Mouse (Mus musculus) heart, postnatal 10 days (tissue): ENCODE measurements at regions not wholly inside any gene's neighbourhood (a gene's known extent, or its start where the extent isn't known, plus 50 kb on each side); places are given as distances from the start of the nearest gene placed in this dataset.

Experiments
- DNase-seq, 2 experiments: peaks; one replicate each; pipeline ENCODE4 v3.0.0; 2021
- intact Hi-C: fragments of 180-260 bp; cut with DNase I; formaldehyde crosslinking; loops from one replicate; pipeline ENCODE4 v1.15.1; 2025

DNA sequence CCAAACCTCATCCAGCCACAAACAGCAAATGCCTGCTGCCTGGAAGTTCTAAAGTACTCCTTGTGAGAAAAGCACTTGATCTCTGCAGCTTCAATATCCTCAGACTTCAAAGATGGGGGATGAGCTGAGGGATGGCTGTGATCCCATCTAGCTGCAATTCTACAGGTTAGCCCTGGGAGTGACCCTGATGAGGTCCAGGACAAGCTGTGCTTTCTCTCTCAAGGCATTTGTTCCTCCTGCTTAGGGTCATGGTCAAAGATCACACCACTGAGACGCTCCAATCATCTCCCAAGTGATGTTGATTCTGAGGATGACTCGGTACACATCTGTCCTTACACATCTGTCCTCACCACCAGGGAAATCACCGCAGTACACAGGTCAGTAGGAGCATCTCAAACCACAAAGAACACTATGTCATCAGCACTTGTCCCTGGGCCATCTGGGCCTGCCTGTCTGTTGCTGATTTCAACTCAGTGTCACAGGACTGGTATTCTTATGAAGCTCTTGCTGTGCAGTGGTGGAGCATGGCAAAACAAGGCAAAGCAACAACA is 327.6 kb upstream of the Meis1 start:
- no peak for DNase-seq
- intact Hi-C loops: no loop called here

DNA sequence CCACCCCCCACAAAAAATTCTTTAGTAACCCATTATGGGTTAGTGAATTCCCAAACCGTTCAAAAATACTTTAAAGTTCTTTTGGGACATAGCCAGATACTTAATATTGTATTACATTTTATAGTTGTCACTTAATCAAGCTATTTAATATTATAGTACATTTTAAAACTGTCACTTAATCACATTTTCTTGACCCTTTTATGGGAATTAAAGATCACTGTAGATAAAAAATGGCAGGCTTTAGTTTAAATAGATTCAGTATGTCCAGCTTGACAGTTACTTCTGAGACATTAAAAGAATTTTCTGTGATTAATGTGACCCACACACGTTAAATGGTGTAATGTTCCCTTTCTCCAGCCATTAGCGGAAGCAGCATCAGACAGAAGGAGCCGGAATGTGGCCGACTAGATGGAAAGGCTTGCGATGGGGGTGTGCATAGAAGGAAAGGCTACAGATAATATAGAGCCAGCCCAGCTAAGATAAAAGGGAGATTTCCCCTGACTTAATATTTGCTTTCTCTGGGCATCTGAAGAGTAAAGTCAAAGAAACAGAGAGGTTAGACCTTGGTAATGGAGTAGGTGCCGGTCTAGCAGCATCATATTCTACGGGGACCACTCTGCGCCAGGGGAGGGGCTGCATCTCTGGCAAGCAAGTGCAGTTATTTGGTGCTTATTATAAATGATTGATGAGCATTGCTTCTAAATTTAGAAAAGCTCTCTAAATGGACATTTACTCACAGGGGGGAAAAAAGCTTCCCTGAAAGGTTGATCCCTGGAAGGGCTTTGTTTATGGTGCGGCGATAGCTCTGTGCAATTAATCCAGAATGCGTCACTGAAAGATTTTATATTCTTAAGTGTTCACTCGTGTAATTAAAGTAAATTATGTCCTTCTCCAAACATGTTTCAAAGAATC is 331.8 kb upstream of the Meis1 start:
- no peak for DNase-seq
- intact Hi-C loops: no loop called here

DNA sequence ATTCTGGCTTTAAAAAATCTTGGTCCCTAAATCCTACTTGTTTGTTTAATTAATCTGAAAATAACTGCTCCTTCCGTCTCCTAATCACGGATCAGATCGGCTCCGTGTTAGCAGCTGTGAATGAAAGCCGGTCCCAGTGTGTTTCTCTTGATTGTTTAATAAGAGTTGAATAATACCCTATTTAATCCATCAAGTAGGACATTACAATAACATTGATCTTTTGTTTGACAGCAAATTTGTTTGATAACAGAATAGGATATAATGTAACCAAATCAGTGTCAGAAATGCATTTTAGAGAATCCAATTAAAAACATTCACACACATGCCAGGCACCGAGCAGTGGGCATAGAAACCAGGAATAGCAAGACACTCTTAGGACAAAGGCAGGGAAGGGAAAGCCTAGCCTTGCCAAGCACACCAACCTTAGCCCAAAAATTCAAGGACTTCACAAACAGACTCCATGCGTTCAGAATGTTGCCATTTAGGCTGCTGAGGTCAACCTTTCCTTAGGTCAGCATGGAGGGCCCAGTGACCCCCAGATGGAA is 332.5 kb upstream of the Meis1 start:
- no peak for DNase-seq
- intact Hi-C loops: no loop called here

DNA sequence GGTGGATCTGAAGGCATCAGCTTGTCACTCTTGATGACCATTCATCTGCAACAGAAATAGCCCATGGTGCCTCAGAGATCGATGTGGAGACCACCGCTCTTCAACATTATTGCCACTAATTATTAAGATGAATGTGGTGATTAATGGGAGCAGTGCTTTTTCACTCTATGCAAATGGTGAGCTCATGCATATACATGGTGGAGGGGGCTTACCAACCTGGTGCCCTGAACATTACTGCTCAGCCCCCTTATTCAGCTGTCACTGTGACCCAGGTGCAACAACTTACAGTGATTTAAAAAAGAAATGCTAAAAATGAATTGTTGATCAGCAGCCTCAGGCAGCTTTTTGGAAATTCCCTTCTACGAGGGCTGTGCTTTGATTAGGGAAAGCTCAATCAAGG is 334.9 kb upstream of the Meis1 start:
- DNase-seq: no peak
- intact Hi-C loops: no loop called here

DNA sequence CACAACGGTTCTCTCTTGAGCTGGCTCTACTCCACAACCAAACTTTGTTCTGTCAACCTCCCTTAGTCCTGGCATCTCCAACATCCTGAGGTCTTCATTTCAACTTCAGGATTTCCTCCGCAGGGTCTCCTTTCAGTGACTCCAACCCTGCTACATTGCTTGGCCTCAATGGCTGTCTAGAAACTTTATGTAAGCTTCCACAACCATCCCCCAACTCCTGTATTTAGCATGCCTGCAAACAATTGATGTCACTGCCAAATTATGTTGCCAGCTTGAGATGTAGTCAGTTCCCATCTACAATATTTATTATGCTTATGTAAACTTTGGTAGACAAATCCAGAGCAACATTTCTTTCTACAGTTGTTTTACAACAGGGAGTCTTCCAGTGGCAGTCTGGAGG is 336.4 kb upstream of the Meis1 start:
- DNase-seq: no peak
- intact Hi-C loops: no loop called here

DNA sequence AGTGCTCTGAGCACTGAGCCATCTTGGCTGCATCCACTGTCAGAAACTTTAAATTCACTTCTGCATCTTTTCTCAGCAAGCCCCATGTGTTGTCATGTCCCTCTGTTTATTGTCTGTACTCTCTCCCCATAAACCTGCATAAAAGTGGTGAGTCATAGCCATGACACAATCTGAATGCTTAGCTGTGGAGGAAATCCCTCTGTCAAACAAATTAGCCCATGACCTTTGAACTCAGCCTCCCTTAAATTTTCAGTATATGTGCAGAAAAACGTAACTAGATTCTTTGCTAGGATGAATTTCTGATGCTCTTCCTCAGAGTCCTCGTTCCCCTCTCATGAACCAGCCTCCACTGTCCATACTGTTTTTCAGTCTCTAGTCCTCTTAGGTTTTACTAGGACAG is 337.4 kb upstream of the Meis1 start:
- no peak for DNase-seq
- intact Hi-C loops: no loop called here

DNA sequence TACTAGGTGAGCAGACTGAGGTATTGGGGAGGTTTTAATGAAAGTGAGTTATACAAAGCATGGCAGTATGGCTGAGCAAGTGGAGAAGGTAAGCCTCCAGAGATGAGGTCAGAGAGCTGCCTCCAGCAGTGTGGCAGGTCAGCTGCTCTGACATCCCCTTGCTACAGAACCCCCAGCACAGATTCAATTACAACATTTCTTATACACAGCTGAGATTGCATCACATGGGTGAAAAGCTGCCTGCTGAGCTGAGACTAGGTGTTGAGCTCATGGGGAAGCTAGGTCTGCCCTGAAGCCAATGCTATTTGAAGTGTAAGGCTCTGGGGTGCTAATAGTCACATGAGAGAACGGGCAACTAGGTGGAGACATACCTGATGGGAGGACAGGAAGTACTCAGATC is 350.4 kb upstream of the Meis1 start:
- no peak for DNase-seq
- intact Hi-C loops: no loop called here

DNA sequence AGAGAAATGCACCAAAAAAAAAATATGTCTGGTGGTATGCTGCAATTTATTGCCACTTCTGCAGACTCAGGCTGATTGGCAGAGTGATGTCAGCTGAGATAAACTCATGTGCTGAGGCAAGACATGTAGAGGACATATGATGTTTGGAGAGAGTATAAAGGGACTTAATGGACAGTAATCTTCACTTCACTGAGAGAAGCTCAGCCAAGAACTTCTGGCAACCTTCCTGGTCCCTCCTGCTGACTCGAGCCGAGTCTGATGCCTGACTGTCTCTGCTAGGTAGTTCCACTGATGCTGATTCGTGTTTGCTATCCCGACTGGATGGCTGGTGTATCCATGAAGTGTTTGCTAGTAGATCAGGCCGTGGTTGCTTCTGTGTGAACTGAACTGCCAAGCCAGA is 354.7 kb upstream of the Meis1 start:
- DNase-seq: peak; percentile 7 to 16
- intact Hi-C loops: no loop called here

DNA sequence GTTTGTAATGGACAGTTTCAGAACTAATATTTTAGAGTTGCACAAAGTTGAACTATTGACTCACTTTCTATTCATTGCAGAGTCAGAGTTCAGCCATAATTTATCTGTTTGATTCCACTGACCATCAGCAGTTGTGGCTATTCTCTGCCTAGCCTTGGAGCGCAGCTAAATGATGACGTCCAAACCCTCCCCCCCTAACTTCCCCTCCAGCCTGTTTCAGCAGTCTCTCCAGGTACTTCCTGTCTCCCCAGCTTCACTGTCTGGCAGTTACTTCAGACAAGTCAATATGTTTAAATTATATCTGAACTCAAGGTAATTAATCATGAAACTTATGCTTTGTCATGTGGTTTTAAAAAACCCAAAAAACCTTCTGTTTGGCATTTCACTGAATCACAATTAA is 362.1 kb upstream of the Meis1 start:
- intact Hi-C loops: no loop called here
- DNase-seq: no peak

DNA sequence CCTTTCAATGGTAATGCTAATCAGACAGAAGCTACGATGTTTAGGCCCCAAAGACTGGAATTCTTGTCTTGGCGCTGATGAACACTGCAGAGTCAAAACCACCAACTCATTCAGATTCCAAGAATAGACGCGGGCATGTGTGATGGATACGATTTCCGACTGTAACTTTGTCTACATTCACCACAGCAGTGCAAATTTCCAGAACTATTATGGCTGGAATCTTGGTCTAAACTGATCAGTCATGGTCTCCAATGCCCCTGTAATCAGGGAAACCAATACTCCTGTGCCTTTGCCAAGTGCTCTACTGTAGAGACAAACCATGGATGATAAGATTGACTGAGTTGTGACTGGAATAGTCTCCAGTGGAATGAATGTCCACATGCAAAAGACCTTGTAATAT is 370.4 kb upstream of the Meis1 start:
- no peak for DNase-seq
- intact Hi-C loops: no loop called here

DNA sequence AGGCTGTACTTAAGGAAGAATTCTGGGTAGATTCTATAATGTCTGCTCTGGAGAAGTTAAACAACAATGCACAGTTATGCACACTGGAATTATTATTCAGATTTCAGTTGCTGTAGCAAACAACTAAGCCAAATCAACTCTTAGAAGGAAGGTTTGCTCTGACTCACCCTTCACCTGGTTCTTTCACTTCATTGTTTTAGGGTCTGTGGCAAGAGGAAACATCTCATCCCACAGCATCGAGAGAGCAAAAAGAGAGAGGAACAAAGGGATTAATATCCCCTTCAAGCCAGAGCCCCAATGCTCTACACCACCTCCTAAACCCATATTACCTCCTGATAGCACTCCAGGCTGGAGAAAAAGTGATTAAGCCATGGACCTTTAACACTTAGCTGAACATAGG is 373.4 kb upstream of the Meis1 start:
- intact Hi-C loops: no loop called here
- no peak for DNase-seq

DNA sequence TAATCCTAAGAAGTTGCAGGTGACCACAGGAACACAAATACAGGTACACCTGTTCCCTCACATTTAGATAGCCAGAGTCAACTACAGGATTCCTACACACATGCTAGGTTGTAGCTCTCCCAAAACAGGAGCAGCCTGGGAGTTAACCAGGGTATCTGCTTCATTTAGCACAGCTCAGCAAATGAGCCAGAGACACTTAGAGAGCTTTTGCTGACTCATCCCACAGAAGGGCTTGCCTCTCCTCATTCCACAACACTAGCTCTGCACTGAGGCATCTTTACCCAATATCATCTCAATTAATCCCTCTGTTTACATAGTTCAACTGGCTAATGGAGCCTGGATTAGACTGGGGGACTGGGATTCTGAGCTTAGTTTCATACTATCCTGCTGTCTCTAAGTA is 375.6 kb upstream of the Meis1 start:
- DNase-seq: no peak
- intact Hi-C loops: no loop called here

DNA sequence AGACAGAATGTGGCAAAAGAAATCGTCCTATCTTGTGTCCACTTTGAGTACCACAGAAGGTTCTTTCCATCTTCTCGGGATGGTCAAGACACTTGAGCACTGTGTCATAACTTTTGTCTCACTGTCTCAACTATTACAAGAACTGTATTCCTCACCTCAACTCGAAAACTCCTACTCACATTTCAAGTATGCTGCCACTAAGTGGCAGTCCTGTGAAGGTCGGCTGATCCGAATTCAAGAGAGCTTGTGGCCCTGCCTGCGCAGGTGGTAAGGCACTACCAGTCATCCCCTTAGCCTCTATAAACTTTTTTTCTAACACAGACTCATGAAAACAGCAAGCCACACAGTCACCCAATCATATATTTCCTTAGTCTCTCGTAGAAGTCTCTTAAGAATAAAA is 381.6 kb upstream of the Meis1 start:
- intact Hi-C loops: no loop called here
- no peak for DNase-seq

DNA sequence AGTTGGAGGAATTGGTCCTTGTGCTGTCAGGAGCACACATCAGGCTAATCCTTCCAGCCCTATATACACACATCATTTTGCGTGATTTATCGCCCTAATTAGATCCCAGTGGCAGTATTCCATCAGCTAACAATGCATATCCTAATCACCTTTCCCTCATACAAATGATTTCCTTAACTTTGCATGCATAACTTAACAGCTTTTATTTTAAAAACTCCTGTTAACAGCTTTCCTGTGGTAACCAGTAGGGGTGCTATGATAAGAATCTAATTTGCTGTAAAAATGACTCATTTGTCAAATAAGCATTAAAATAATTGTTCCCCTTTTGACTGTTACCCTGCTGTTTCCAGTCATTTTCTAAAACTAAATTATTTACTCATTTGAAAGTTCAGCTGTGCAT is 401.4 kb upstream of the Meis1 start:
- no peak for DNase-seq
- intact Hi-C loops: no loop called here

DNA sequence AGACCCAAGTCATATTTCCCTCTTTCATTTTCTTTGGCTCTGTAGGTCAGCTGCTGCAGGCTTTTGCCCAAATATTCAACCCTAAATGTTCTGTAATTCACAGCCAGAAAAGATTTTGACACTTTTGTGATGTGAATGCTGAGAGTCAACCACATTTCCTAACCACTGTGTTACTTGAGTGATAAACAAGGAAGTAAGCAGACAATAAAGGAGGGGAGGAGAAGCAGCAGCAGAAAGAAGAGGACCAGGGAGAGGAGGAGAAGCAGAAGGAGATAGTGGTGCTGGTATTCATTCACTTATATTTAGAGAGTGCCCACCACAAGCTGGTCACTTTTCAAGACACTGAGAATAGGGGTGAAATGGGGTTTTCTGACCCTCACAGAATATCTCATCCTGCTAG is 404.5 kb upstream of the Meis1 start:
- intact Hi-C loops: no loop called here
- no peak for DNase-seq

DNA sequence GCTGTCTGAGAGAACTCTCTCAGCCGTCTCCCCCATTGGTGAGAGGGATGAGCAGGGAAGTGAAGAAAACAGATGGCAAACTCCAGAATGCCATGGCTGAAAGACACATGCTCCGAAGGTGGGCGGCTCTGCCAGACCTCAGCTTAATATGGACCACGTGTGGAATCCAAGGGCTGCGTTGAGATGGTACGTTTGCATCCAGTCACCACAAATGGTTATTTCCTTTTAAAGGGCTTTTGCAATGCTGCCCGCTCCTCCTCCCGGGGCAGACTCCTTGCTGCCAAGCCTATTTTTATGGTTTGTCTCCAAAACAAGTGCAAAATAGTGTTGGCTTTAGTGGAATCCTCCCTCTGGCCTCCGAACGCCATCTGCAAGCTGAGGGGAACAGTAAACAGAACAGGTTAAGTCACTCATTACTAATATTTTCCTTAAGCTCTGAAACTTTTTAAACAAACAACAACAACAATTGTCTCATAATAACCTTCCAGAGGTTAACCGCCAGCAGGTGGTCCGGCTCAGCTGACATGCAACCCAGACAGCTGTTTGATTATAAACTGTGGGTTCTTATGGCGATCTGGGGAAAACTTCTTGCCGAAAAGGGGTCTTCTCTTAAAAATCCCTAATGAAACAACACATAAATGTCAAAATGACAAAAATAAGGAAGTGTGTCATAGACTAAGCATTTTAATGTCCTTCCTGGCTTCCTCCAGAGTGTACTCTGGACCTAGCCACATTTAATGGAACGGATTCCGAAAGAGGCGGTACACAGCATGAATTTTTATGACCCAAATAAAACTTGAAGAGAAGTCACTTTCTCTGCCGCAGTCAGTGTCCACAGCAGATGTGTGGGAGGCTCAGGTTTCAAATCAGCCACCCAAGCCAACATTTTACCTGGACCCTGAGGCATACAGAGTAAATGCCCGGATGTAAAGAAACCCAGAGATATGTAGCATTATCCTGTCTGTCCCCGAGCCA is 405.3 kb upstream of the Meis1 start:
- intact Hi-C loops: no loop called here
- peak; percentile 9 to 25 for DNase-seq

DNA sequence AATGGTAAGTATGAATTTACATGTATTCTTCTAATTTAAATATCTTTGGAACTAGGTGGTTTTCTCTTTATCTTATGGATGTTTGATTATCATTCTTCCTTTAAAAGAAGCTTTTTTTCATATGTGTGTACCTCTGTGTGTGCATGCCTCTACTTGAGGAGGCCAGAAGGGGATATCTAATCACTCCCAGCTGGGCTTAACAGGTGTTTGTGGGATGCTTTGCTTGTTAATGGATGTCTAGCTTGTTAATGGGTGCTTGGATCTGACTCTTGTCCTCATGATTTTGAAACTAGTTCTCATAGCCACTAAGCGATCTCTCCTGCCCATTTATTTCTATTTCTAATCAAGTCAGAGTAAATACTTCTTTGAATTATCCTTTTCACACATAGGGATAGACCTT is 408.8 kb upstream of the Meis1 start:
- no peak for DNase-seq
- intact Hi-C loops: no loop called here

DNA sequence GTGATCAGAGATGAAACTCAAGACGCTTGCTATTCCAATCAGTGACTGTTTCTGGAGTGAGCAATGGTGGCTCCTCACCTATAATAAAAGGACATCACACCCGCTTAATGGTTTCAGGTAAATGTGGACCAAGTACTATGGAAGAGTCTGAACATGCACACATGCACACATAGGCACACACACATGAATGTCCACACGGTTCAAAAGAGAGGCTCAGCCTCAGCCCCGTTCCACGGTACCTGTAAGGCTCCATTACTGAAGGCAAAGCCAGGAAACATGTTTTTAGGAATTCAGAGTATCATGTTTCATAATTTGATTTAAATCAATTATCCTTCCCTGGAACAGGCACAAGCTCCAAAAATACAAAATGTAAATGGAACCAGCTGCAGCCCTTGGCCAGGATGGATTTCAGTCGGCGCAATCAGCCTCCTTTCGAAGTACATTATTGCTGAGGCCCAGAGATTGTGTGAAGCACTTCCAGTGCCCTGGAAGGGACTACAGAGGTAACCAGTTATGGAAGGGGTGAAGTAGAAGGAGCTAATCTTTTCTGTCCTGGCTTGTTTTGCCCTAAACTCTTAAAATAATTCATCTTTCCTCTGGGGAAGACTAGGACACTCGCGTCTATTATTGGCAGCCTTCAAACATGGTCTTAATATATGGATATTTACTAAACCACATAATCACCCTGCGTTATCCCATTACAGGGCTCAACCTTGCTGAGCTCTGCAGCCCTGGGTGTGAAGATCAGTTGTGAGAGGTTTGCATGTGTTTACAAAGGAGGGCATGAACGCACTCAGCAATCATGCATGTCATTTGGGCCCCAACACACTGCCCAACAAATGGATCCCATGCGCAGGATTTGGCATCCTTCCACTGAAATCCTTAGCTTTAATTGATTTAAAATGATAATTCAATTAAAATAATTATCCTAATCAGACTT is 415.2 kb upstream of the Meis1 start:
- intact Hi-C loops: no loop called here
- DNase-seq: no peak

DNA sequence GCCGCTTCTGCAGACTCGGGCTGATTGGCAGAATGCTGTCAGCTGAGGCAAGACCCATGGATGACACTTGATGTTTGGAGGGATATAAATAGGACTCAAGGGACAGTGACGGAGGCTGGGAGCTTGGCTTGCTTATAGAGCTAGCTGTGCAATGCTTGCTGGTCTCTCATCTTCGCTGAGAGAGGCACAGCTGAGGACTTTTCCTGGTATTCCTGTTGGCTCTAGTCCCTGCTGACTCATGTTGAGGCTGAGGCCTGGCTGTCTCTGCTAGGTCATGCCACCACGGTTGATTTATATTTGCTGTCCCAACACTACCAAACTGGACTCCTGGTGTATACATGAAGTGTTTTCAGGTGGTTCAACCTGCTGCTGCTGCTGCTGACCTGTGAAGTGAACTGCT is 419.6 kb upstream of the Meis1 start:
- DNase-seq: no peak
- intact Hi-C loops: no loop called here

DNA sequence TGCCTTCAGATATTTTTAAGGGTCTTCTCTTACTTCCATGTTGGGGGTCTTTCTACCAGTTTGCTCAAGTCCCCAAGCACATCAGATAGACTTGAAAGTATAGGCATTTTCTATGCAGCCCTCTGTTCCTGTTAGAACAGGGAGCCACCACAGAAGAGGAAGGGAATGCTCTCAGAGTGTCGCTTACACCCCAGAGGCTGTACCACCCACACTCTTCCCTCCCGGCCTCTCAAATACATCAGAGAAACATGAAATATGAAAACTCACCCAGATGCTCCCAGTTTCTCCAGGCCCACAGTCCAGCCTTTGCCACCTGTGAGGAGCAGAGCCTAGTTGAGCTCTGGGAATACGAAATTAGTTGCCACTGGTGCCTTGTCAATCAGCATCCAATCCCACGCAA is 423.2 kb upstream of the Meis1 start:
- no peak for DNase-seq
- intact Hi-C loops: no loop called here
